Mouse (Mus musculus) stomach, embryonic 15.5 days (tissue): ENCODE measurements around the gene BC034090. TPM values are rescaled to one million over a fixed set of nuclear protein-coding genes. Genes with fewer than 3 reads are reported as not detected.

ENCODE experiments used
- ATAC-seq: fragments of 200-750 bp; cut with Nextera tagmentation; 2 replicates; pipeline ENCODE4 v1.8.0; 2017; ENCODE audit warnings: low read depth, moderate number of reproducible peaks, moderate TSS enrichment; ENCODE audit not compliant: insufficient read depth, low FRiP score
- H3K27ac ChIP-seq: fragments of 300-500 bp; sonication (generic); 2 replicates; pipeline ENCODE4 v1.5.1; 2015; ENCODE audit warnings: mild to moderate bottlenecking, inconsistent platforms
- H3K27me3 ChIP-seq: fragments of 300-500 bp; sonication (generic); replicated peaks from 2 replicates; pipeline ENCODE4 v1.6.1; 2015; ENCODE audit warnings: inconsistent platforms
- H3K36me3 ChIP-seq: fragments of 300-500 bp; sonication (generic); 2 replicates; pipeline ENCODE4 v1.6.1; 2015; ENCODE audit warnings: inconsistent platforms
- H3K4me1 ChIP-seq: fragments of 300-500 bp; sonication (generic); 2 replicates; pipeline ENCODE4 v1.6.1; 2015; ENCODE audit warnings: inconsistent platforms
- H3K4me2 ChIP-seq: fragments of 300-500 bp; sonication (generic); 2 replicates; pipeline ENCODE4 v1.6.1; 2015; ENCODE audit warnings: mild to moderate bottlenecking, inconsistent platforms
- H3K4me3 ChIP-seq: fragments of 300-500 bp; sonication (generic); replicated peaks from 2 replicates; pipeline ENCODE4 v1.5.1; 2015; ENCODE audit warnings: inconsistent platforms
- H3K9ac ChIP-seq: fragments of 300-500 bp; sonication (generic); 2 replicates; pipeline ENCODE4 v1.6.1; 2015; ENCODE audit warnings: inconsistent platforms
- H3K9me3 ChIP-seq: fragments of 300-500 bp; sonication (generic); 2 replicates; pipeline ENCODE4 v1.6.1; 2016; ENCODE audit warnings: inconsistent platforms
- WGBS: fragments of 180-500 bp; shearing (Covaris S2); methylation state at CpG from one replicate; pipeline ENCODE4 v1.1.7; 2015; 5-methylcytosine and 5-hydroxymethylcytosine counted together
- polyA plus RNA-seq: library from polyadenylated mRNA; unstranded; fragments of >200 nt; fragmentation: Nextera tagmentation; extraction: Ambion mirVana; gene quantifications from 2 replicates; pipeline ENCODE4 v1.2.1, GENCODE M21; 2015

Gene BC034090
- polyA plus RNA-seq, 1 experiment from 2014 or later: 2.8 TPM

- no peak overlapping the region for H3K9ac ChIP-seq
- WGBS: 81% methylated on average over 12 of the region's 12 CpGs
Measured at GRCm38 (mm10) chr1:155241701-155242487, 2.4 kb downstream of the BC034090 start.

GRCm38 (mm10) chr1:155239962-155240717, 4.1 kb downstream of the BC034090 start:
- Histone ChIP-seq H3K9ac (no peak overlapping the region), H3K36me3 (no peaks in the 10 kb centered on the region), H3K27ac (no peak overlapping the region), H3K9me3 (no peaks in the 10 kb centered on the region), H3K4me1 (peaks cover 29% of the 10 kb centered on the region), H3K27me3 (peaks cover 10% of the 10 kb centered on the region), H3K4me3 (no peak overlapping the region), H3K4me2 (no peak overlapping the region)
- no peak for ATAC-seq
- 85% methylated on average over 6 of the region's 6 CpGs for WGBS

More at GRCm38 (mm10) chr1:155241701-155242487, 2.4 kb downstream of the BC034090 start:
- peaks cover 17% of the 10 kb centered on the region for H3K4me1 ChIP-seq
- no peak for ATAC-seq
- H3K27ac ChIP-seq: no peak overlapping the region
- no peaks in the 10 kb centered on the region for H3K9me3 ChIP-seq
- no peak overlapping the region for H3K4me2 ChIP-seq
- no peak overlapping the region for H3K4me3 ChIP-seq
- H3K27me3 ChIP-seq: peaks cover 10% of the 10 kb centered on the region
- no peaks in the 10 kb centered on the region for H3K36me3 ChIP-seq

GRCm38 (mm10) chr1:155239169-155239568, 5.1 kb downstream of the BC034090 start:
- Histone ChIP-seq H3K27ac (no peak overlapping the region), H3K4me3 (no peak overlapping the region), H3K9ac (no peak overlapping the region), H3K27me3 (peaks cover 1% of the 10 kb centered on the region; the same call in 1 of the 2 replicates), H3K4me2 (no peak overlapping the region), H3K4me1 (peaks cover 27% of the 10 kb centered on the region), H3K9me3 (no peaks in the 10 kb centered on the region), H3K36me3 (no peaks in the 10 kb centered on the region)
- WGBS: 86% methylated on average over 4 of the region's 4 CpGs
- ATAC-seq: no peak

GRCm38 (mm10) chr1:155238126-155238525, 6.1 kb downstream of the BC034090 start:
- Histone ChIP-seq H3K4me2 (no peak overlapping the region), H3K9ac (no peak overlapping the region), H3K4me1 (peaks cover 36% of the 10 kb centered on the region), H3K27ac (no peak overlapping the region; the same call in 1 of the 2 replicates), H3K9me3 (no peaks in the 10 kb centered on the region), H3K4me3 (no peak overlapping the region), H3K27me3 (no peaks in the 10 kb centered on the region), H3K36me3 (no peaks in the 10 kb centered on the region)
- 80% methylated on average over 5 of the region's 5 CpGs for WGBS
- no peak for ATAC-seq

- no peaks in the 10 kb centered on the region for H3K9me3 ChIP-seq
- no peak overlapping the region for H3K9ac ChIP-seq
- H3K36me3 ChIP-seq: no peaks in the 10 kb centered on the region
- peaks cover 44% of the 10 kb centered on the region for H3K4me1 ChIP-seq
- no peaks in the 10 kb centered on the region for H3K27me3 ChIP-seq
- H3K4me3 ChIP-seq: no peak overlapping the region
- H3K27ac ChIP-seq: peak overlapping the region; percentile 40; the same call in 1 of the 2 replicates
- ATAC-seq: no peak
- no peak overlapping the region for H3K4me2 ChIP-seq
- 59% methylated on average over 11 of the region's 11 CpGs for WGBS
Measured at GRCm38 (mm10) chr1:155237390-155237789, 6.9 kb downstream of the BC034090 start.

GRCm38 (mm10) chr1:155236306-155237024, 7.8 kb downstream of the BC034090 start:
- Histone ChIP-seq H3K9ac (no peak overlapping the region), H3K27me3 (no peaks in the 10 kb centered on the region), H3K27ac (no peak overlapping the region), H3K4me2 (no peak overlapping the region), H3K36me3 (no peaks in the 10 kb centered on the region), H3K4me3 (no peak overlapping the region), H3K4me1 (peaks cover 46% of the 10 kb centered on the region), H3K9me3 (no peaks in the 10 kb centered on the region)
- WGBS: 55% methylated on average over 13 of the region's 13 CpGs
- ATAC-seq: no peak

- 23% methylated on average over 2 of the region's 2 CpGs for WGBS
Measured at GRCm38 (mm10) chr1:155235641-155236040, 8.6 kb downstream of the BC034090 start.

GRCm38 (mm10) chr1:155233931-155234607, 10.2 kb downstream of the BC034090 start:
- Histone ChIP-seq H3K9ac (no peak overlapping the region), H3K4me1 (peaks cover 59% of the 10 kb centered on the region), H3K27me3 (no peaks in the 10 kb centered on the region), H3K36me3 (no peaks in the 10 kb centered on the region), H3K4me3 (no peak overlapping the region), H3K27ac (peak overlapping the region; percentile 88), H3K9me3 (no peaks in the 10 kb centered on the region), H3K4me2 (peak overlapping the region; percentile 37)
- no peak for ATAC-seq
- 27% methylated on average over 14 of the region's 14 CpGs for WGBS

More at GRCm38 (mm10) chr1:155235641-155236040, 8.6 kb downstream of the BC034090 start:
- Histone ChIP-seq H3K27ac (no peak overlapping the region), H3K4me1 (peaks cover 46% of the 10 kb centered on the region), H3K4me3 (no peak overlapping the region), H3K4me2 (no peak overlapping the region), H3K36me3 (no peaks in the 10 kb centered on the region), H3K9ac (no peak overlapping the region), H3K9me3 (no peaks in the 10 kb centered on the region), H3K27me3 (no peaks in the 10 kb centered on the region)
- ATAC-seq: no peak

GRCm38 (mm10) chr1:155233378-155233777, 10.9 kb downstream of the BC034090 start:
- Histone ChIP-seq H3K4me1 (peaks cover 59% of the 10 kb centered on the region), H3K27ac (peak overlapping the region; percentile 88), H3K9me3 (no peaks in the 10 kb centered on the region), H3K9ac (no peak overlapping the region), H3K4me3 (no peak overlapping the region), H3K36me3 (no peaks in the 10 kb centered on the region), H3K4me2 (no peak overlapping the region), H3K27me3 (no peaks in the 10 kb centered on the region)
- ATAC-seq: no peak
- WGBS: 75% methylated on average over 9 of the region's 9 CpGs

GRCm38 (mm10) chr1:155232786-155233185, 11.5 kb downstream of the BC034090 start:
- no peak for ATAC-seq

GRCm38 (mm10) chr1:155232385-155232784, 11.9 kb downstream of the BC034090 start:
- Histone ChIP-seq H3K4me2 (no peak overlapping the region), H3K4me1 (peaks cover 58% of the 10 kb centered on the region), H3K4me3 (no peak overlapping the region), H3K36me3 (no peaks in the 10 kb centered on the region), H3K9ac (no peak overlapping the region), H3K27ac (peak overlapping the region; percentile 16; the same call in 1 of the 2 replicates), H3K9me3 (no peaks in the 10 kb centered on the region), H3K27me3 (no peaks in the 10 kb centered on the region)
- WGBS: 57% methylated on average over 12 of the region's 12 CpGs
- ATAC-seq: no peak

More at GRCm38 (mm10) chr1:155232786-155233185, 11.5 kb downstream of the BC034090 start:
- peak overlapping the region; percentile 16; the same call in 1 of the 2 replicates for H3K27ac ChIP-seq
- WGBS: 55% methylated on average over 6 of the region's 6 CpGs
- H3K4me2 ChIP-seq: no peak overlapping the region
- H3K36me3 ChIP-seq: no peaks in the 10 kb centered on the region
- H3K27me3 ChIP-seq: no peaks in the 10 kb centered on the region
- no peak overlapping the region for H3K4me3 ChIP-seq
- H3K9ac ChIP-seq: no peak overlapping the region
- H3K4me1 ChIP-seq: peaks cover 59% of the 10 kb centered on the region
- H3K9me3 ChIP-seq: no peaks in the 10 kb centered on the region
